Comparison of ENCODE assay signal across 19 mouse cellular contexts in the genomic region with DNA sequence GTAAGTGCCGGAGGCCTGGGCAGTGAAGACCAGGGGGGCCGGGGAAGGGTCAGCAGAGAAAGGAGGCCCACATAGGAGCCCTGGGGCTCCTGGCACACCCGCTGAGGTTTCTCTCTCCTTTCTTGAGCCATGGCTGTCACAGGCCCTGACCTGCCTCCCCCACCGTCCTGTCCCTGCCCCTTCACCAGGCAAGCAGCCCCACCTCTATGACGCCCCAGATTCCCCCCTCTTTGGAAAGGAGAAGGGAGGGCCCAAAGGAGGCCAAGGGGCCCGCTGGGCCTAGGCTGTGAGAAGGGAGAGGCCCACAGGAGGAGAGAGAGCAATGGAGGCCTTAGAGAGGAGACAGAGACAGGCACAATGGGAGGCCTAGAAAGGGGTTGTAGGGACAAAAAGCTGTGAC. TPM values are rescaled to one million over a fixed set of nuclear protein-coding genes. Genes with fewer than 3 reads are reported as not detected.
DNase-seq lines count a peak whose midpoint lies in the region; ATAC-seq and TF ChIP-seq lines count a peak whose summit lies in the region.
"Had no signal": no experiment of that assay in that cellular context is flagged by ENCODE, and none has a peak within 500 bp of the region (broad histone marks: within the 10 kb centered on the region; RNA-seq: fewer than 3 reads in every experiment).

No protein-coding gene starts in this region.

- H3K27ac ChIP-seq in intestine, embryonic 15.5 days = no peak overlapping the region
- no peak overlapping the region for H3K27ac ChIP-seq in intestine, postnatal 0 days (ENCODE audit: low read depth, low read length)
- no peak overlapping the region for H3K27ac ChIP-seq in limb, embryonic 10.5 days
- no peak overlapping the region for H3K27ac ChIP-seq in thymus, adult 2 months (ENCODE audit: control insufficient read depth, insufficient read depth, low read length)
- H3K27ac ChIP-seq: hindbrain, embryonic 14.5 days; macrophage had no signal

- H3K4me2 ChIP-seq in intestine, embryonic 15.5 days (replicated peaks) = no peak overlapping the region
- no peak overlapping the region for H3K4me2 ChIP-seq in intestine, postnatal 0 days (replicated peaks; ENCODE audit: low read depth)
- H3K4me2 ChIP-seq: heart, embryonic 12.5 days; hindbrain, embryonic 14.5 days had no signal

- WGBS in intestine, embryonic 15.5 days = 62% methylated on average over 5 of the region's 6 CpGs
- WGBS in intestine, postnatal 0 days = 59% methylated on average over 6 of the region's 6 CpGs
- whole genome bisulfite sequencing in limb, embryonic 10.5 days = 61% methylated on average over 6 of the region's 6 CpGs
- WGBS in thymus, adult 2 months = 76% methylated on average over 6 of the region's 6 CpGs

- no peaks in the 10 kb centered on the region for H3K36me3 ChIP-seq in intestine, embryonic 15.5 days
- H3K36me3 ChIP-seq in intestine, postnatal 0 days (ENCODE audit: control insufficient read depth, insufficient read depth) = no peaks in the 10 kb centered on the region
- no peaks in the 10 kb centered on the region for H3K36me3 ChIP-seq in limb, embryonic 10.5 days
- H3K36me3 ChIP-seq in thymus, adult 2 months (ENCODE audit: control insufficient read depth, insufficient read depth, low read length) = no peaks in the 10 kb centered on the region
- H3K36me3 ChIP-seq: heart, embryonic 12.5 days had no signal

- no peak for TF ChIP-seq CTCF in intestine, postnatal 0 days (IDR thresholded peaks at IDR 0.05; ENCODE audit: low read depth)
- no peak for TF ChIP-seq CTCF in thymus, adult 2 months (IDR thresholded peaks at IDR 0.05; ENCODE audit: borderline replicate concordance, control insufficient read depth, extremely low read depth, insufficient read depth, low read length, poor library complexity)

- no peak overlapping the region for H3K9ac ChIP-seq in intestine, embryonic 15.5 days
- no peak overlapping the region for H3K9ac ChIP-seq in intestine, postnatal 0 days (ENCODE audit: low read depth, low read length)
- H3K9ac ChIP-seq: heart, embryonic 12.5 days; hindbrain, embryonic 14.5 days; liver, postnatal 0 days had no signal

- no peak overlapping the region for H3K4me3 ChIP-seq in intestine, embryonic 15.5 days (replicated peaks)
- no peak overlapping the region for H3K4me3 ChIP-seq in intestine, postnatal 0 days (ENCODE audit: low read depth, low read length)
- H3K4me3 ChIP-seq in limb, embryonic 10.5 days = no peak overlapping the region
- H3K4me3 ChIP-seq in thymus, adult 2 months (ENCODE audit: control insufficient read depth, insufficient read depth, low read length) = no peak overlapping the region
- H3K4me3 ChIP-seq: heart, embryonic 12.5 days had no signal

- H3K27me3 ChIP-seq in intestine, embryonic 15.5 days (replicated peaks) = no peaks in the 10 kb centered on the region
- H3K27me3 ChIP-seq in intestine, postnatal 0 days (replicated peaks; ENCODE audit: control insufficient read depth, insufficient read depth, low read length) = no peaks in the 10 kb centered on the region
- H3K27me3 ChIP-seq in limb, embryonic 10.5 days (ENCODE audit: low read depth, poor library complexity, severe bottlenecking) = no peaks in the 10 kb centered on the region
- no peaks in the 10 kb centered on the region for H3K27me3 ChIP-seq in thymus, adult 2 months (ENCODE audit: control insufficient read depth, insufficient read depth, low read length)
- H3K27me3 ChIP-seq: heart, embryonic 12.5 days had no signal

- ATAC-seq in intestine, embryonic 15.5 days = peak; percentile 24
- ATAC-seq in intestine, postnatal 0 days = no peak
- ATAC-seq: activated CD4-positive, CD25-positive, alpha-beta regulatory T cell, adult 4 months; forebrain, embryonic 16.5 days; liver, postnatal 0 days had no signal

- H3K4me1 ChIP-seq in intestine, embryonic 15.5 days (replicated peaks) = no peaks in the 10 kb centered on the region
- no peaks in the 10 kb centered on the region for H3K4me1 ChIP-seq in intestine, postnatal 0 days (replicated peaks; ENCODE audit: control insufficient read depth, insufficient read depth, low read length)
- peaks cover 5% of the 10 kb centered on the region; the same call in 1 of the 2 replicates for H3K4me1 ChIP-seq in limb, embryonic 10.5 days
- no peaks in the 10 kb centered on the region for H3K4me1 ChIP-seq in thymus, adult 2 months (replicated peaks; ENCODE audit: control insufficient read depth, insufficient read depth, low read length)
- H3K4me1 ChIP-seq: heart, embryonic 12.5 days had no signal

- peak; percentile 25 for DNase-seq in retina, embryonic 14.5 days (ENCODE audit: low spot score)
- no peak for DNase-seq in retina, postnatal 1 day
- peak; percentile 8 for DNase-seq in adipocyte (ENCODE audit: low spot score)
- peak; percentile 24 for DNase-seq in limb, embryonic 10.5 days (ENCODE audit: low spot score)
- no peak for DNase-seq in embryo, embryonic 10 days (ENCODE audit: low spot score)
- DNase-seq in thymus, adult 2 months = no peak
- DNase-seq: cerebellum, postnatal 14 days; kidney, postnatal 14 days; liver, postnatal 0 days; thymus, adult 18-20 months had no signal

- no peak for TF ChIP-seq POLR2A in thymus, adult 2 months (IDR thresholded peaks at IDR 0.05; ENCODE audit: control insufficient read depth, extremely low read depth, insufficient read depth, low read length, poor library complexity)

- no peaks in the 10 kb centered on the region for H3K9me3 ChIP-seq in intestine, embryonic 15.5 days
- no peaks in the 10 kb centered on the region for H3K9me3 ChIP-seq in intestine, postnatal 0 days (ENCODE audit: control insufficient read depth)
- no peaks in the 10 kb centered on the region for H3K9me3 ChIP-seq in limb, embryonic 10.5 days (replicated peaks)
- H3K9me3 ChIP-seq: heart, embryonic 12.5 days had no signal

RNA-seq across cellular contexts. Expression of gene Klk11, which starts 0.4 kb away (rescaled TPM):
- 0.46 and 0.58 TPM in 2 replicates for polyA plus RNA-seq in intestine, embryonic 15.5 days (2015; fragmentation: Nextera tagmentation; extraction: Ambion mirVana)
- 0.21 TPM in 1 of 2 replicates, not detected in the other for polyA plus RNA-seq in intestine, postnatal 0 days (2015; fragmentation: Nextera tagmentation; extraction: Ambion mirVana)
- 0.13 and 0.33 TPM in 2 replicates for polyA plus RNA-seq in limb, embryonic 10.5 days (2016; fragmentation: Nextera tagmentation; extraction: Ambion mirVana)
- polyA plus RNA-seq in thymus, adult 2 months (2012; rRNA removed) = 0.32 and 0.81 TPM in 2 replicates
- polyA plus RNA-seq: forebrain, embryonic 16.5 days; heart, embryonic 12.5 days; hindbrain, embryonic 14.5 days; limb, embryonic 11.5 days; liver, postnatal 0 days; macrophage; small intestine, adult 2 months had no signal

RNA-seq across cellular contexts. Expression of gene Klk10, which starts 6.0 kb away (rescaled TPM):
- 3.0 and 3.4 TPM in 2 replicates for polyA plus RNA-seq in intestine, embryonic 15.5 days (2015; fragmentation: Nextera tagmentation; extraction: Ambion mirVana)
- 0.33 TPM in 1 of 2 replicates, not detected in the other for polyA plus RNA-seq in intestine, postnatal 0 days (2015; fragmentation: Nextera tagmentation; extraction: Ambion mirVana)
- 0.20 and 0.25 TPM in 2 replicates for polyA plus RNA-seq in limb, embryonic 10.5 days (2016; fragmentation: Nextera tagmentation; extraction: Ambion mirVana)
- 1.7 and 3.3 TPM in 2 replicates for polyA plus RNA-seq in thymus, adult 2 months (2012; rRNA removed)
- polyA plus RNA-seq: heart, embryonic 12.5 days; hindbrain, embryonic 14.5 days; liver, postnatal 0 days; macrophage had no signal

RNA-seq across cellular contexts. Expression of gene Klk12, which starts 6.1 kb away (rescaled TPM):
- not detected in 2 replicates for polyA plus RNA-seq in intestine, embryonic 15.5 days (2015; fragmentation: Nextera tagmentation; extraction: Ambion mirVana)
- not detected in 2 replicates for polyA plus RNA-seq in intestine, postnatal 0 days (2015; fragmentation: Nextera tagmentation; extraction: Ambion mirVana)
- polyA plus RNA-seq in limb, embryonic 10.5 days (2016; fragmentation: Nextera tagmentation; extraction: Ambion mirVana) = not detected in 2 replicates
- polyA plus RNA-seq in thymus, adult 2 months (2012; rRNA removed) = 0.33 and 0.85 TPM in 2 replicates
- polyA plus RNA-seq: activated CD4-positive, CD25-positive, alpha-beta regulatory T cell, adult 4 months; forebrain, embryonic 16.5 days; heart, embryonic 12.5 days; hindbrain, embryonic 14.5 days; limb, embryonic 11.5 days; liver, postnatal 0 days; macrophage; small intestine, adult 2 months had no signal

RNA-seq across cellular contexts. Expression of gene Klk9, which starts 16.9 kb away (rescaled TPM):
- polyA plus RNA-seq in intestine, embryonic 15.5 days (2015; fragmentation: Nextera tagmentation; extraction: Ambion mirVana) = not detected in 2 replicates
- polyA plus RNA-seq in intestine, postnatal 0 days (2015; fragmentation: Nextera tagmentation; extraction: Ambion mirVana) = not detected in 2 replicates
- 0.09 TPM in 1 of 2 replicates, not detected in the other for polyA plus RNA-seq in limb, embryonic 10.5 days (2016; fragmentation: Nextera tagmentation; extraction: Ambion mirVana)
- 0.17 and 0.51 TPM in 2 replicates for polyA plus RNA-seq in thymus, adult 2 months (2012; rRNA removed)
- polyA plus RNA-seq: activated CD4-positive, CD25-positive, alpha-beta regulatory T cell, adult 4 months; heart, embryonic 12.5 days; hindbrain, embryonic 14.5 days; limb, embryonic 11.5 days; liver, postnatal 0 days; macrophage; small intestine, adult 2 months had no signal

RNA-seq across cellular contexts. Expression of gene Klk8, which starts 22.6 kb away (rescaled TPM):
- 14.5 and 15.1 TPM in 2 replicates for polyA plus RNA-seq in intestine, embryonic 15.5 days (2015; fragmentation: Nextera tagmentation; extraction: Ambion mirVana)
- polyA plus RNA-seq in intestine, postnatal 0 days (2015; fragmentation: Nextera tagmentation; extraction: Ambion mirVana) = 3.0 and 3.5 TPM in 2 replicates
- polyA plus RNA-seq in limb, embryonic 10.5 days (2016; fragmentation: Nextera tagmentation; extraction: Ambion mirVana) = 13.7 and 16.4 TPM in 2 replicates
- polyA plus RNA-seq in thymus, adult 2 months (2012; rRNA removed) = 24.8 and 28.9 TPM in 2 replicates
- polyA plus RNA-seq: macrophage had no signal

Comparison
In these comparisons a context has a peak if more than half of its experiments do, and no peak if none do; other contexts are left out.
1. DNase-seq: peak in retina, embryonic 14.5 days (single experiment), adipocyte (single experiment) and limb, embryonic 10.5 days (single experiment); none in retina, postnatal 1 day (single experiment), embryo, embryonic 10 days (single experiment) and thymus, adult 2 months (single experiment).